Mouse (Mus musculus): ENCODE measurements around the gene Camk1d. TPM values are rescaled to one million over a fixed set of nuclear protein-coding genes. Genes with fewer than 3 reads are reported as not detected.

Gene Camk1d
- total and polyA plus RNA-seq, 3 experiments, result 4.6 to 12.4 (median 4.8) TPM

GRCm38 (mm10) chr2:5324806-5325205, 389.5 kb downstream of the Camk1d start:
- in situ Hi-C loops (cut with MboI; ENCODE audit: low pct_ligation_motif_present, low pct_unique_long_range_greater_than_20kb, low sequenced_read_pairs), result no loop called here
- H3K4me1 ChIP-seq (ENCODE audit: control insufficient read depth in 1 of 2, insufficient read depth in 2 of 2), result no peaks in the 10 kb centered on the region
- H3K9me3 ChIP-seq (replicated peaks; ENCODE audit: low read length), result no peaks in the 10 kb centered on the region
- no peak overlapping the region for H3K4me2 ChIP-seq (ENCODE audit: insufficient read depth, low read depth, poor library complexity, severe bottlenecking)
- H3K9ac ChIP-seq (ENCODE audit: insufficient read depth, low read depth), result no peak overlapping the region
- dilution Hi-C loops (cut with MboI; ENCODE audit: extremely low pct_ligation_motif_present, extremely low pct_unique_long_range_greater_than_20kb, low sequenced_read_pairs), result no loop called here
- H3K27ac ChIP-seq (ENCODE audit: insufficient read depth, low read depth), result no peak overlapping the region
- no peaks in the 10 kb centered on the region for H3K27me3 ChIP-seq (replicated peaks)
- peaks cover 0 to 48% of the 10 kb centered on the region in 2 experiments for H3K36me3 ChIP-seq (replicated peaks in 1 of 2; ENCODE audit: control insufficient read depth in 1 of 2, insufficient read depth in 1 of 2, low read length in 1 of 2)
- H3K79me2 ChIP-seq (replicated peaks; ENCODE audit: control insufficient read depth, extremely low read depth, insufficient read depth, poor library complexity, severe bottlenecking), result no peaks in the 10 kb centered on the region
- TF ChIP-seq CHD2 (IDR thresholded peaks at IDR 0.05; ENCODE audit: low read length) (no peak), PAX5 (IDR thresholded peaks at IDR 0.05; ENCODE audit: low read length) (no peak), POLR2A (IDR thresholded peaks at IDR 0.05; ENCODE audit: low read depth, low read length) (no peak), JUND (conservative IDR thresholded peaks at IDR 0.05; ENCODE audit: low read depth, low read length) (no peak), JUN (IDR thresholded peaks at IDR 0.05; ENCODE audit: insufficient read depth, low read depth, low read length) (no peak), ZNF384 (IDR thresholded peaks at IDR 0.05; ENCODE audit: low read depth, low read length) (no peak), ZKSCAN1 (IDR thresholded peaks at IDR 0.05; ENCODE audit: borderline replicate concordance, low read depth, low read length) (no peak), KAT2A (IDR thresholded peaks at IDR 0.05; ENCODE audit: insufficient replicate concordance, low read length) (no peak), EP300 (IDR thresholded peaks at IDR 0.05; ENCODE audit: low read length) (no peak), USF1 (IDR thresholded peaks at IDR 0.05; ENCODE audit: low read depth, low read length) (no peak), MYC (IDR thresholded peaks at IDR 0.05; ENCODE audit: low read depth, low read length) (no peak), NELFE (IDR thresholded peaks at IDR 0.05; ENCODE audit: low read depth, low read length) (no peak), HCFC1 (IDR thresholded peaks at IDR 0.05; ENCODE audit: low read depth, low read length) (no peak), USF2 (conservative IDR thresholded peaks at IDR 0.05; ENCODE audit: low read depth, low read length) (no peak), TBP (conservative IDR thresholded peaks at IDR 0.05; ENCODE audit: low read depth, low read length) (no peak), SMC3 (IDR thresholded peaks at IDR 0.05; ENCODE audit: low read depth, low read length) (no peak), ETS1 (conservative IDR thresholded peaks at IDR 0.05; ENCODE audit: low read depth, low read length) (no peak), BHLHE40 (IDR thresholded peaks at IDR 0.05; ENCODE audit: low read depth, low read length) (no peak), E2F4 (IDR thresholded peaks at IDR 0.05; ENCODE audit: insufficient replicate concordance, low read depth, low read length) (no peak), MAFK (IDR thresholded peaks at IDR 0.05; ENCODE audit: insufficient replicate concordance, low read length) (no peak)
- no peak for DNase-seq (ENCODE audit: extremely low read depth)
- no peak overlapping the region for H3K4me3 ChIP-seq (replicated peaks in 1 of 3; ENCODE audit: low read depth in 2 of 3, low read length in 2 of 3, poor library complexity in 1 of 3)

- TF ChIP-seq USF2 (conservative IDR thresholded peaks at IDR 0.05; ENCODE audit: low read depth, low read length) (no peak), NELFE (IDR thresholded peaks at IDR 0.05; ENCODE audit: low read depth, low read length) (no peak), JUN (IDR thresholded peaks at IDR 0.05; ENCODE audit: insufficient read depth, low read depth, low read length) (no peak), MXI1 (IDR thresholded peaks at IDR 0.05; ENCODE audit: low read depth, low read length) (no peak), POLR2AphosphoS2 (IDR thresholded peaks at IDR 0.05; ENCODE audit: low read depth, low read length) (no peak), RCOR1 (conservative IDR thresholded peaks at IDR 0.05; ENCODE audit: low read depth, low read length) (no peak), HCFC1 (IDR thresholded peaks at IDR 0.05; ENCODE audit: low read depth, low read length) (no peak), MAFK (IDR thresholded peaks at IDR 0.05; ENCODE audit: insufficient replicate concordance, low read length) (no peak), SIN3A (IDR thresholded peaks at IDR 0.05; ENCODE audit: low read length) (no peak), RAD21 (IDR thresholded peaks at IDR 0.05; ENCODE audit: low read depth, low read length) (no peak), ZMIZ1 (IDR thresholded peaks at IDR 0.05; ENCODE audit: low read depth, low read length) (no peak), CHD1 (IDR thresholded peaks at IDR 0.05; ENCODE audit: low read depth, low read length) (no peak), ZC3H11A (IDR thresholded peaks at IDR 0.05; ENCODE audit: low read depth, low read length) (no peak), NRF1 (IDR thresholded peaks at IDR 0.05; ENCODE audit: low read depth, low read length) (no peak), USF1 (IDR thresholded peaks at IDR 0.05; ENCODE audit: low read depth, low read length) (no peak), POLR2A (IDR thresholded peaks at IDR 0.05; ENCODE audit: low read depth, low read length) (no peak), MAX (IDR thresholded peaks at IDR 0.05; ENCODE audit: low read length) (no peak), TBP (conservative IDR thresholded peaks at IDR 0.05; ENCODE audit: low read depth, low read length) (no peak), JUND (conservative IDR thresholded peaks at IDR 0.05; ENCODE audit: low read depth, low read length) (no peak)
- Histone ChIP-seq H3K9ac (ENCODE audit: insufficient read depth, low read depth) (no peak overlapping the region), H3K4me2 (ENCODE audit: insufficient read depth, low read depth, poor library complexity, severe bottlenecking) (no peak overlapping the region), H3K27ac (ENCODE audit: insufficient read depth, low read depth) (no peak overlapping the region), H3K4me3 (replicated peaks in 1 of 3; ENCODE audit: low read depth in 2 of 3, low read length in 2 of 3, poor library complexity in 1 of 3) (no peak overlapping the region), H3K4me1 (ENCODE audit: control insufficient read depth in 1 of 2, insufficient read depth in 2 of 2) (no peaks in the 10 kb centered on the region; a peak in 1 of 4 replicates), H3K9me3 (replicated peaks; ENCODE audit: low read length) (no peaks in the 10 kb centered on the region), H3K36me3 (replicated peaks in 1 of 2; ENCODE audit: control insufficient read depth in 1 of 2, insufficient read depth in 1 of 2, low read length in 1 of 2) (peaks cover 0 to 31% of the 10 kb centered on the region in 2 experiments), H3K79me2 (replicated peaks; ENCODE audit: control insufficient read depth, extremely low read depth, insufficient read depth, poor library complexity, severe bottlenecking) (no peaks in the 10 kb centered on the region), H3K27me3 (replicated peaks) (no peaks in the 10 kb centered on the region)
- no peak for DNase-seq (ENCODE audit: extremely low read depth)
- in situ Hi-C loops (cut with MboI; ENCODE audit: low pct_ligation_motif_present, low pct_unique_long_range_greater_than_20kb, low sequenced_read_pairs), result no loop called here
- dilution Hi-C loops (cut with MboI; ENCODE audit: extremely low pct_ligation_motif_present, extremely low pct_unique_long_range_greater_than_20kb, low sequenced_read_pairs), result no loop called here
Measured at GRCm38 (mm10) chr2:5321660-5322295, 392.5 kb downstream of the Camk1d start.
